Mouse (Mus musculus): ENCODE results near the gene Jazf1. TPM values are rescaled to one million over a fixed set of nuclear protein-coding genes. Genes with fewer than 3 reads are reported as not detected.

The Jazf1 gene
- polyA plus RNA-seq, 1 experiment from 2014 or later: 9.3 TPM

GRCm38 (mm10) chr6:52942101-52942500 lies 126.3 kb downstream of the Jazf1 start:
- Histone ChIP-seq H3K36me3 (ENCODE audit: control insufficient read depth, insufficient read depth, low read length) (no peaks in the 10 kb centered on the region), H3K4me3 (ENCODE audit: low read depth, low read length) (no peak overlapping the region), H3K27ac (ENCODE audit: low read length) (no peak overlapping the region), H3K27me3 (ENCODE audit: control insufficient read depth, insufficient read depth, low read length) (no peaks in the 10 kb centered on the region), H3K9ac (replicated peaks; ENCODE audit: low read depth, low read length) (no peak overlapping the region), H3K9me3 (ENCODE audit: control insufficient read depth, low read depth, low read length) (no peaks in the 10 kb centered on the region), H3K4me2 (replicated peaks; ENCODE audit: low read depth, low read length) (no peak overlapping the region), H3K4me1 (ENCODE audit: control insufficient read depth, insufficient read depth, low read length) (no peaks in the 10 kb centered on the region)
- 62% methylated on average over 5 of the region's 5 CpGs for WGBS
- no peak for ATAC-seq (ENCODE audit: insufficient number of reproducible peaks, insufficient read depth, low FRiP score, low read depth)

GRCm38 (mm10) chr6:52937916-52938315 lies 130.5 kb downstream of the Jazf1 start:
- ATAC-seq (ENCODE audit: insufficient number of reproducible peaks, insufficient read depth, low FRiP score, low read depth): no peak
- Histone ChIP-seq H3K36me3 (ENCODE audit: control insufficient read depth, insufficient read depth, low read length) (no peaks in the 10 kb centered on the region), H3K27ac (ENCODE audit: low read length) (no peak overlapping the region), H3K4me3 (ENCODE audit: low read depth, low read length) (no peak overlapping the region), H3K9ac (replicated peaks; ENCODE audit: low read depth, low read length) (no peak overlapping the region), H3K4me1 (ENCODE audit: control insufficient read depth, insufficient read depth, low read length) (0 out of 2 replicates have a peak, but pooled peaks cover 2% of the 10 kb centered on the region), H3K9me3 (ENCODE audit: control insufficient read depth, low read depth, low read length) (no peaks in the 10 kb centered on the region), H3K27me3 (ENCODE audit: control insufficient read depth, insufficient read depth, low read length) (no peaks in the 10 kb centered on the region), H3K4me2 (replicated peaks; ENCODE audit: low read depth, low read length) (no peak overlapping the region)
- 76% methylated on average over 3 of the region's 3 CpGs for WGBS

- WGBS: 35% methylated on average over 10 of the region's 10 CpGs
Observed at GRCm38 (mm10) chr6:52936995-52937394, 131.4 kb downstream of the Jazf1 start.

GRCm38 (mm10) chr6:52934021-52934420 lies 134.4 kb downstream of the Jazf1 start:
- H3K36me3 ChIP-seq (ENCODE audit: control insufficient read depth, insufficient read depth, low read length): no peaks in the 10 kb centered on the region
- no peaks in the 10 kb centered on the region for H3K27me3 ChIP-seq (ENCODE audit: control insufficient read depth, insufficient read depth, low read length)
- no peak overlapping the region for H3K27ac ChIP-seq (ENCODE audit: low read length)
- no peak overlapping the region for H3K4me2 ChIP-seq (replicated peaks; ENCODE audit: low read depth, low read length)
- no peak for ATAC-seq (ENCODE audit: insufficient number of reproducible peaks, insufficient read depth, low FRiP score, low read depth)
- 0 out of 2 replicates have a peak, but pooled peaks cover 2% of the 10 kb centered on the region for H3K4me1 ChIP-seq (ENCODE audit: control insufficient read depth, insufficient read depth, low read length)
- no peak overlapping the region for H3K4me3 ChIP-seq (ENCODE audit: low read depth, low read length)
- H3K9ac ChIP-seq (replicated peaks; ENCODE audit: low read depth, low read length): no peak overlapping the region
- WGBS: 84% methylated on average over 6 of the region's 6 CpGs
- H3K9me3 ChIP-seq (ENCODE audit: control insufficient read depth, low read depth, low read length): no peaks in the 10 kb centered on the region

More at GRCm38 (mm10) chr6:52936995-52937394, 131.4 kb downstream of the Jazf1 start:
- Histone ChIP-seq H3K9me3 (ENCODE audit: control insufficient read depth, low read depth, low read length) (no peaks in the 10 kb centered on the region), H3K4me1 (ENCODE audit: control insufficient read depth, insufficient read depth, low read length) (0 out of 2 replicates have a peak, but pooled peaks cover 2% of the 10 kb centered on the region), H3K4me3 (ENCODE audit: low read depth, low read length) (no peak overlapping the region), H3K4me2 (replicated peaks; ENCODE audit: low read depth, low read length) (no peak overlapping the region), H3K36me3 (ENCODE audit: control insufficient read depth, insufficient read depth, low read length) (no peaks in the 10 kb centered on the region), H3K27ac (ENCODE audit: low read length) (peak overlapping the region; percentile 24; the same call in 1 of the 2 replicates), H3K9ac (replicated peaks; ENCODE audit: low read depth, low read length) (no peak overlapping the region), H3K27me3 (ENCODE audit: control insufficient read depth, insufficient read depth, low read length) (no peaks in the 10 kb centered on the region)
- no peak for ATAC-seq (ENCODE audit: insufficient number of reproducible peaks, insufficient read depth, low FRiP score, low read depth)

GRCm38 (mm10) chr6:52932603-52933178 lies 135.7 kb downstream of the Jazf1 start:
- Histone ChIP-seq H3K9ac (replicated peaks; ENCODE audit: low read depth, low read length) (no peak overlapping the region), H3K4me3 (ENCODE audit: low read depth, low read length) (no peak overlapping the region), H3K4me1 (ENCODE audit: control insufficient read depth, insufficient read depth, low read length) (0 out of 2 replicates have a peak, but pooled peaks cover 2% of the 10 kb centered on the region), H3K27ac (ENCODE audit: low read length) (no peak overlapping the region), H3K27me3 (ENCODE audit: control insufficient read depth, insufficient read depth, low read length) (no peaks in the 10 kb centered on the region), H3K36me3 (ENCODE audit: control insufficient read depth, insufficient read depth, low read length) (no peaks in the 10 kb centered on the region), H3K4me2 (replicated peaks; ENCODE audit: low read depth, low read length) (no peak overlapping the region), H3K9me3 (ENCODE audit: control insufficient read depth, low read depth, low read length) (no peaks in the 10 kb centered on the region)
- ATAC-seq (ENCODE audit: insufficient number of reproducible peaks, insufficient read depth, low FRiP score, low read depth): 0 out of 2 replicates have a peak, but pooled peaks have one; percentile 42
- WGBS: 42% methylated on average over 7 of the region's 7 CpGs

- Histone ChIP-seq H3K4me2 (replicated peaks; ENCODE audit: low read depth, low read length) (no peak overlapping the region), H3K27me3 (ENCODE audit: control insufficient read depth, insufficient read depth, low read length) (no peaks in the 10 kb centered on the region), H3K4me1 (ENCODE audit: control insufficient read depth, insufficient read depth, low read length) (peaks cover 11% of the 10 kb centered on the region; the same call in 1 of the 2 replicates), H3K36me3 (ENCODE audit: control insufficient read depth, insufficient read depth, low read length) (no peaks in the 10 kb centered on the region), H3K27ac (ENCODE audit: low read length) (no peak overlapping the region), H3K9ac (replicated peaks; ENCODE audit: low read depth, low read length) (no peak overlapping the region), H3K4me3 (ENCODE audit: low read depth, low read length) (no peak overlapping the region), H3K9me3 (ENCODE audit: control insufficient read depth, low read depth, low read length) (no peaks in the 10 kb centered on the region)
- 73% methylated on average over 12 of the region's 12 CpGs for WGBS
- ATAC-seq (ENCODE audit: insufficient number of reproducible peaks, insufficient read depth, low FRiP score, low read depth): no peak
Observed at GRCm38 (mm10) chr6:52929358-52929757, 139.1 kb downstream of the Jazf1 start.

DNA sequence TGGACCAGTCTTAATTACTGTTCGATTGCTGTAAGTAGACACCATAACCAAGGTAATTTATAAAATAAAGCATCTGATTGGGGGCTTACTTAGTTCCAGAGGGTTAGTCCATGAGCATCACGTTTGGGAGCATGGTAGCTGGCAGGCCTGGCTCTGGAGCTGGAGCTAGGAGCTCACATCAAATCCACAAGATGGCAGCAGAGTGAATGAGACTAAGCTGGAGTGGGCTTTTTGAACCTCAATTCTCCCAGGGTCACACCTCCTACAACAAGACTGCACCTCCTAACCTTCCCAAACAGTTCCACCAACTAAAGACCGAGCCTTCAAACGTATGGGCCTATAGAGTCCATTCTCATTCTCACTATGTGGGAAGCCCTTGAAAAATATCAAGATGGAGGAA lies 141.5 kb downstream of the Jazf1 start:
- no peaks in the 10 kb centered on the region for H3K27me3 ChIP-seq (ENCODE audit: control insufficient read depth, insufficient read depth, low read length)
- ATAC-seq (ENCODE audit: insufficient number of reproducible peaks, insufficient read depth, low FRiP score, low read depth): no peak
- 79% methylated on average over 4 of the region's 4 CpGs for WGBS
- H3K36me3 ChIP-seq (ENCODE audit: control insufficient read depth, insufficient read depth, low read length): no peaks in the 10 kb centered on the region
- no peak overlapping the region for H3K4me2 ChIP-seq (replicated peaks; ENCODE audit: low read depth, low read length)
- H3K4me1 ChIP-seq (ENCODE audit: control insufficient read depth, insufficient read depth, low read length): peaks cover 9% of the 10 kb centered on the region; the same call in 1 of the 2 replicates
- H3K9ac ChIP-seq (replicated peaks; ENCODE audit: low read depth, low read length): no peak overlapping the region
- no peak overlapping the region for H3K4me3 ChIP-seq (ENCODE audit: low read depth, low read length)
- H3K27ac ChIP-seq (ENCODE audit: low read length): no peak overlapping the region
- no peaks in the 10 kb centered on the region for H3K9me3 ChIP-seq (ENCODE audit: control insufficient read depth, low read depth, low read length)

DNA sequence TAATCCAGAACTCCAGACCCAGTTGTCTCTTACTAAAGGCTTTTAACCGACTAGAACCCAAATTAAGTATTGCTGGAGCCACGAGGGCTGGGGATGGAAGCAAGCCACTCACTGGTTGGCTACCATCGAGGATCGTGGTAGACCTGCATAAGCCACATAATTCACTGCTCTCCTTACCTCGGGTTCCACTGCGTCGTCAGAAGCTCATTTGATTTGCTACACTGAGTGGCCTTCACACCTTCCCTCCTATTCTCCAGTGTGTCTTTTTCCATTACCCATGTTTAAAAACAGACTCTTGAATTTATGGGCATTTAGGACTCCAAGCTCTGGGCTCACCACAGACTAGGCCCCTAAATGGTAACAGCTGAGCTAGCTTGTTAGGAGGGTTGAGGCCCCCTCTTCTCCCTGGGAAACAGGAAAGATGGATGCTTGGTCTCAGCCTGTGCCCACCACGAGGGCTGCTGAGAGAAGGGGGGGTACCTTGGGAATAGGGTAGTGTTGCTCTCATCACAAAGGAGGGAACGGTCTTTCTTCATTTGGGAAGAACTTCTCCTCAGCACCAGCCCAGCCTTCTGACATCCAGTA lies 142.9 kb downstream of the Jazf1 start:
- Histone ChIP-seq H3K36me3 (ENCODE audit: control insufficient read depth, insufficient read depth, low read length) (no peaks in the 10 kb centered on the region), H3K9ac (replicated peaks; ENCODE audit: low read depth, low read length) (no peak overlapping the region), H3K4me1 (ENCODE audit: control insufficient read depth, insufficient read depth, low read length) (peaks cover 9% of the 10 kb centered on the region; the same call in 1 of the 2 replicates), H3K27me3 (ENCODE audit: control insufficient read depth, insufficient read depth, low read length) (no peaks in the 10 kb centered on the region), H3K4me2 (replicated peaks; ENCODE audit: low read depth, low read length) (no peak overlapping the region), H3K4me3 (ENCODE audit: low read depth, low read length) (no peak overlapping the region), H3K27ac (ENCODE audit: low read length) (peak overlapping the region; percentile 67; the same call in 1 of the 2 replicates), H3K9me3 (ENCODE audit: control insufficient read depth, low read depth, low read length) (no peaks in the 10 kb centered on the region)
- no peak for ATAC-seq (ENCODE audit: insufficient number of reproducible peaks, insufficient read depth, low FRiP score, low read depth)
- 62% methylated on average over 9 of the region's 9 CpGs for WGBS
